Mouse (Mus musculus) layer of hippocampus, postnatal 10 days (tissue): Measurements from ENCODE around the gene Fam71e2. TPM values are rescaled to one million over a fixed set of nuclear protein-coding genes. Genes with fewer than 3 reads are reported as not detected.

Experiments used
- DNase-seq, 2 experiments: peaks; one replicate each; pipeline ENCODE4 v3.0.0; 2021; ENCODE audit warnings: low spot score in 2 of 2
- total RNA-seq, 2 experiments: library from RNA; stranded (reverse); gene quantifications; 2 replicates each; pipeline ENCODE4 v1.2.3; 2021

Gene Fam71e2
- total RNA-seq, 2 experiments from 2014 or later = not detected

- peak; percentile 97 for DNase-seq
Measured at GRCm38 (mm10) chr7:4739544-4740275, 31.4 kb downstream of the Fam71e2 start, which contains the start of gene Kmt5c. Gene Kmt5c (plus strand): TSS chr7:4740115.

DNA sequence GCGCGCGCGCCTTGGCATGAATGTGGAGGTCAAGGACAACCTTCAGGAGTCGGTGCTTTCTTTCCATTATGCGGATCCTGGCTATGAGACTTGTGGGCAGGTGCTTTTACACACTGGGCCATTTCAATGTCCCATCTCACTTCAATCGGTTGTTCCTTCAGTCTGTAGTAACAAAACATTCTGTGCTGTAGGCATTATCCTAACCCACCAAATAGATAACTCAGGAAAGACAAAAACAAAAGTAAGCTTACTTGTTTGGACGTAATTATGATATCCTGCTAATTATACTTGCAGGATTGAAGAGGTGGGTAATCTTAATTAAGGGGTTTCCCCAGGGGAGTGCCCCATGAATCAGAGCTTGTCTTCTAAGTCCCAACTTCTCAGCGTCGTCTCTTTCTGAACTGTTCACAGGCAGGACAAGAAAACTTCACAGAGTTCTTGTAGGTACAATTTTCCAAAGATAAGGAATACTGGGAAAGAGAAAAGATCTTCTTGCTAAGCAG is 32.0 kb downstream of the Fam71e2 start:
- no peak for DNase-seq

GRCm38 (mm10) chr7:4732968-4733392 is 38.1 kb downstream of the Fam71e2 start:
- DNase-seq = no peak

DNA sequence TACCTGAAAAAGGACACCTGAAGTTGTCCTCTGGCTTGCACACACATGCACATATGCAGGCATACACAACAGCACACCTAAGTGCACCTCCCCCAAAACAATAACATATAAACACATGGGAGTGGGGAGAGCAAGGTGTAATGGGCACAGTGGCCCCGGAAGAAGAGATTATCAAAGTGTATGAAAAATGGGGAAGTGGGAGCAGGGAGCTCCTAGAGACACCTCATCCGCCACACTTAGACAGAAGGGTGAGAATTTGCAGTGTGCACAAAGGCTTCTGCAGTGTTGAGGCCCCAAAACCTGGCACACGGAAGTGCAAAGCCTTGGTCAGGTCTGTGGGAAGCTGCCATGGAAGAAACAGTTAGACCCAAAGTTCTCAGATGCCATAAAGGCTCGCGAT is 40.0 kb downstream of the Fam71e2 start:
- no peak for DNase-seq

DNA sequence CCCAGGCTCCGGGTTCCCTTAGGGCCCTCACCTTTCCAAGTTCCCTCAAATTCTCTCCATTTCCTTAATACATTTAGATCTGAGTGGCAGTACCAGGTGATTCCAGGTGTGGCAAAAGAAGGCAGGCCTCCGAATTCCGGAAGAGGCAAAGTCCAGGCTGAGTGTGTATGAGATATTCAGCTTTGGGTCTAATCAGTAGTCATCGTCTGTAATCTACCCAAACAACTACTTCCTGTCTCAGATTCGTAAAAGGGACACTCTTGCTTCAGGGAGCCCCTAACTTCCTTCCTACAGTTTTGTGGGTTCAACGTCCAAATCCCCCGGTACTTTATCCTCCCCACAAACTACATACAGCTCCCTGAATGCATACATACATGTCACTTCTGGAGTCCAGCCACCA is 45.9 kb downstream of the Fam71e2 start, which contains the start of gene Tmem150b:
Tmem150b (minus strand) TSS at position 81 of the 400 bp plus-strand sequence.
- no peak for DNase-seq

- DNase-seq = no peak
Measured at GRCm38 (mm10) chr7:4724359-4724758, 46.7 kb downstream of the Fam71e2 start.

DNA sequence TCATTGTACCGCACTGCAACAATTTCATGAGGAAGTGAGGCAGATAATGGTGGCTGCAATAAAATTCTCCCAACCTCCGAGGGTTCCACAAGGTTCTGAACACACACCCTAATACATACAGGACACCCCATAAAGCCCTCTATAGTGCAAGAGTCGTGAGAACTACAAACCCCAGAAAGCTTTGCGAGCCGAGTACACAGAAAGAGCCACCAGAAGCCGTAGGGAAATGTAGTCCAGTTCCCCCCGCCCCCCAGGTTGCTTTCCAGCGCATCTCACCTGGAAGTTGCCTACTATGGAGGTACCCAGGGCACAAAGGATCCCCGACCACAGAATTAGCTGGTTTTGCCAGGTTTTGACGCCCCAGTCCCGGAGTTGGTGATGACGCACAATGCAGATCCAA is 47.6 kb downstream of the Fam71e2 start:
- peak in 1 of 2 experiments; percentile 34 for DNase-seq

- no peak for DNase-seq
Measured at GRCm38 (mm10) chr7:4719276-4719675, 51.8 kb downstream of the Fam71e2 start.

GRCm38 (mm10) chr7:4716955-4717354 is 54.1 kb downstream of the Fam71e2 start:
- DNase-seq = no peak

GRCm38 (mm10) chr7:4712594-4712993 is 58.5 kb downstream of the Fam71e2 start:
- DNase-seq = no peak

DNA sequence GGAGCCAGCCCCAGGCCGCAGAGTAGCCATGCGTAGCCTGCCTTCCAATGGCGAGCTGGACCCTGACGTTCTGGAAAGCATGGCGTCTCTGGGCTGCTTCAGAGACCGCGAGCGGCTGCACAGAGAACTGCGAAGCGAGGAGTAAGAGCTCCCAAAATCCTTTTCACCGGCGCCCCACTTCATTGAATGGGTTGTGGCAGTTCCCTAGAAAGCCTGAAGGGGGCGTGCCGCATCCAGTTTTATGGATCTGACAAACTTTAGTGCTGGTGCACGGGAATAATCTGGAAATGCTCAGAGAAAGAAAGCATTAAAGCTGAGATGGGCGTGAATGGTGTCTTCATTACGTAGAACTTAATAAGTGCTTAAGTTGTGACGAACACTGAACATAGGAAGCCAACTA is 66.0 kb downstream of the Fam71e2 start:
- peak; percentile 60 to 65 for DNase-seq

Other genes starting within 250 kb of the Fam71e2 start
- gene Tnni3, start 247.1 kb downstream of the Fam71e2 start, total RNA-seq = 1 to 10 TPM in 1 of 2 experiments, under 1 TPM in 1; 0.94 to 2.0 TPM
- gene Dnaaf3, start 238.8 kb downstream of the Fam71e2 start, total RNA-seq = 1 to 10 TPM; 1.2 to 1.4 TPM
- 100 to 1,000 TPM; 203 to 205 TPM for gene Syt5, start 223.8 kb downstream of the Fam71e2 start, total RNA-seq
- 1 to 10 TPM; 1.1 TPM for gene Ptprh, start 167.3 kb downstream of the Fam71e2 start, total RNA-seq
- gene Tmem86b, start 139.9 kb downstream of the Fam71e2 start, total RNA-seq = 10 to 100 TPM; 13.9 to 18.5 TPM
- gene Ppp6r1, start 112.3 kb downstream of the Fam71e2 start, total RNA-seq = 100 to 1,000 TPM; 112 to 121 TPM
- 10 to 100 TPM; 93.2 to 97.2 TPM for gene Hspbp1, start 86.2 kb downstream of the Fam71e2 start, total RNA-seq
- gene Brsk1, start 80.7 kb downstream of the Fam71e2 start, total RNA-seq = 100 to 1,000 TPM; 280 to 313 TPM
- gene Tmem150b, start 46.1 kb downstream of the Fam71e2 start, total RNA-seq = not detected
- gene Kmt5c, start 31.2 kb downstream of the Fam71e2 start, total RNA-seq = 10 to 100 TPM; 43.5 to 45.9 TPM
- 1 to 10 TPM; 6.5 to 9.8 TPM for gene Cox6b2, start 18.2 kb downstream of the Fam71e2 start, total RNA-seq
- under 1 TPM; 0.38 to 0.41 TPM for gene Il11, start 11.6 kb upstream of the Fam71e2 start, total RNA-seq
- not detected for gene Tmem190, start 11.6 kb upstream of the Fam71e2 start, total RNA-seq
- gene Tmem238, start 18.4 kb upstream of the Fam71e2 start, total RNA-seq = 1 to 10 TPM; 4.3 to 5.4 TPM
- gene Rpl28, start 21.6 kb upstream of the Fam71e2 start, total RNA-seq = 100 to 1,000 TPM; 540 to 663 TPM
- 100 to 1,000 TPM; 129 to 166 TPM for gene Ube2s, start 41.3 kb upstream of the Fam71e2 start, total RNA-seq
- gene Shisa7, start 73.4 kb upstream of the Fam71e2 start, total RNA-seq = 100 to 1,000 TPM; 107 to 116 TPM
- gene Isoc2b, start 99.0 kb upstream of the Fam71e2 start, total RNA-seq = 1 to 10 TPM; 3.0 to 4.3 TPM
- gene Isoc2a, start 105.9 kb upstream of the Fam71e2 start, total RNA-seq = 1 to 10 TPM; 7.2 to 8.2 TPM
- gene Gm36210, start 135.2 kb upstream of the Fam71e2 start, total RNA-seq = under 1 TPM in 1 of 2 experiments, not detected in 1; 0.45 TPM
- 10 to 100 TPM; 14.3 TPM for gene Zfp628, start 143.9 kb upstream of the Fam71e2 start, total RNA-seq
- gene Nat14, start 150.7 kb upstream of the Fam71e2 start, total RNA-seq = 10 to 100 TPM; 57.9 to 67.4 TPM
- 1 to 10 TPM; 2.9 to 3.0 TPM for gene Ssc5d, start 154.5 kb upstream of the Fam71e2 start, total RNA-seq
- gene Sbk2, start 193.1 kb upstream of the Fam71e2 start, total RNA-seq = not detected
- under 1 TPM; 0.40 to 0.57 TPM for gene Sbk3, start 199.9 kb upstream of the Fam71e2 start, total RNA-seq
- 10 to 100 TPM; 38.2 to 46.0 TPM for gene Zfp579, start 224.9 kb upstream of the Fam71e2 start, total RNA-seq
- 1 to 10 TPM; 4.5 TPM for gene Zfp524, start 243.1 kb upstream of the Fam71e2 start, total RNA-seq
- gene Fiz1, start 243.4 kb upstream of the Fam71e2 start, total RNA-seq = 10 to 100 TPM; 22.2 to 23.4 TPM
- gene Gm44973, start 244.2 kb upstream of the Fam71e2 start, total RNA-seq = not detected
- 10 to 100 TPM; 36.4 TPM for gene Zfp865, start 249.1 kb upstream of the Fam71e2 start, total RNA-seq
- gene Ccdc106, start 249.3 kb upstream of the Fam71e2 start, total RNA-seq = 10 to 100 TPM; 59.9 to 60.2 TPM